Mouse (Mus musculus): Measurements from ENCODE around the gene Pnpla1.

DNA sequence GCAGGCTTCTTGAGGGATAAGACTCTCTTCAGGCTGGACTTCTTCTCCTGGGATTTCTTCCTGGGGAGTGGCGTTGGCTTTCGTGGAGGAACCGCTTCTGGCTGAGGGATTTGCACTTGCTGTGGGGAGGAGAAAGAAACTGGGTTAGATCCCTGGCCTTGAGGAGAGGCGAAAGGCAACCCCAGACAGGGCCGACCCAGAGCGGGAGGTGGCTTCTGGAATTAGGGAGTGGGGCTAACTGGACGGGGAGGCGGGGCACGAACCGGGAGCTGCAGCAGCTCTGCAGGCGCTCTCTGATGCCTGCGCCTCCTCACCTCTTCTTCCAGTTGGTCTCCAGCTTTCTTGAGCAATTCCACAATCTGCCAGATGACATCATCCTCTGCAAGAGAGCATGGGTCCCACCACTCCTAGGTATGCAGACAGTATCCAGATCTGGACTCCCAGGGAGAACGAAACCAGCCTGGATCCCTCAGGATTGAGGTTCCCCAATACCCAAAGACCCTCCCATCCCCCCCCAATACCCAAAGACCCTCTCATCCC lies 47.2 kb downstream of the Pnpla1 start:
- TF ChIP-seq CTCF (IDR thresholded peaks at IDR 0.05; ENCODE audit: low read depth) (no peak), EP300 (optimal IDR thresholded peaks at IDR 0.05) (no peak)

Measured in stomach, postnatal 0 days (tissue).